Mouse (Mus musculus) mature B cell (primary cell): ENCODE measurements around the gene Fam186b.

Experiments
- in situ Hi-C: fragments of 300-500 bp; cut with MboI; formaldehyde crosslinking; loops from 2 replicates; pipeline ENCODE4 v1.14.3; 2019

Fam186b gene

GRCm38 (mm10) chr15:99295484-99295981 is at the start of gene Fam186b:
TSS of gene Fam186b (minus strand) at chr15:99295888.
- in situ Hi-C loops = no loop called here

DNA sequence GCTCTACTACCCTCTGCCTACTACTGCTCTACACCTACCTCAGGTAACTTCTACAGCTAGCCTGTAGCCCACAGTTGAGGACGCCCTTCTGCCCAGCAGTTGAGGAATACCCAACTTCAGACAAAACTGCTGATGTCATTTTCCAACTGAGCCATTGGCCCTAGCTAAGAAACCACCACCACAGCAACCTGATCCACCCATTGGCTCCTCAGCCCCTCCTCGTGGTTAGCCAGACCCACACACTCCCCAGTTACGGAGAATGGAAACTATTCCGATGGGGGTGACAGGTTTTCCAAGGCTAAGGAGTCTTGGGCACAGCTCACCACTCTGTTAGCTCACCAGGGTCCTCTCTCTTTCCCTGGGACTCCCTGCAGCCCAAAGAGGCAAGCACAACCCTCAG is 49.3 kb upstream of the Fam186b start:
- in situ Hi-C loops = no loop called here

DNA sequence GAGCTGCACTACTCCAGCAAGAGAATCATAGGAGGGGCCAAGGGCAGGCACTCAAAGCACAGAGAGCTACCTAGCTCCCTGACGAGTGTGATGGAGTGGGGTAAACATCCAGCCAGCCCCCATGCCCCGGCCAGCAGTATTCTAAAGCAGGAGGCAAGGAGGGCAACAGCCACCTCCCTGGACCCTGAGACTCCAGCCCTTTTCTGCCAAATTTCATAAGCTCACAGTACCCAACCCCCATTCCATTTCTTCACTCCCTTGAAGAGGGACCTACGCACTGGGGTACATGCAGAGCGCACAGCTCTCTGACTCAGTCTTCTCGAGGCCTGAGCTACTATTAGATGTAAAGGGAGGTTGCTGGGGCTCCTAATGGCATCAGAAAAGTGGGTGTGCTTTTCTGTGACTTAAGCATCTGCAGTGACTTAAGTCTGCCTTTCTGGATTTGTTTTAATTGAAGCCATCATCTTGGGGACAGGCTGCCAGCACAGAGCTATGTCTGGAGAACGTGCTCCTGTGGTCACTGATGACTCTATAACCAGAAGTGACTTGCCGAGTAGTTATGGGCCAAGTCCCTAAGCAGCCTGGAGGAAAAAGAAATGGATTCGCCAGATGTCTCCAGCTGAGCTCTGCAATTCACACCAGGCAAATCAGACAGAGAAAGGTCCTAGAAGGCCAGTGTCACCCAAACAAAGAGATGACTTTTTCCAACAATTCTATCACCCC is 48.6 kb upstream of the Fam186b start:
- in situ Hi-C loops = no loop called here

DNA sequence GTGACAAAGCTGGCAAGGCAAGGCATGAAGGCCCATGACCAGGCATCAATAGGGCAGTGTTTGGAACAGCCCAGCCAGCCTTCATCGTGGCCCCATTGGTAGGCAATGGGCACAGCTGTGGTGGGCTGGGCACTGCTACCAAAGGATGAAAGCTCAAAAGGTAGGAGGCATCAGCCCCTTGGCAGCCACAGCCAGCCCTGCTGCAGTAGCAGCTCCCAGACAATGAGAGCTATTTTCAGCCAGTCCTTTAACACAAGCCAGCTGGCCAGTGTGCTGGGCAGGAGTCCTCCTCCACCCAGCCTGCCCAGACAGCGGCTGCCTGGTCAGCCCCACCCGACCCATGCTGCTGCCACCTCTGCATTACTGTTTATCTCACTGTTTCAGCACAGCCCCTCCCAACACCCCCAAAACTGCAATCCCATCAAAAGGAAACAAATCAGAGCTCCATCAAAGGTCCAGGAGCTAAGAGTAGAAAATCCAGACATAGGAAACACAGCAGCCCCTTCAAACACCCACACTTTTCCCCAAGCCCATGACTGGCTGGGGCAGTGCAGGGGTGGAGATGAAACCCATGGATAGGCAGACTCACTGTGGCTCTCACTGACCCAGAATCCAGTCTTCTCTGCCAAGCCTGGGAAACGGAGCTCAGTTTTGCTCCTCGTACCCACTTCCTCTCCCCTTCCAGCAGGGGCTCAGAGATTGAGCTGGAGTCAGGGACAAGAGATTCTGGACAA is 47.9 kb upstream of the Fam186b start:
- in situ Hi-C loops = no loop called here

GRCm38 (mm10) chr15:99342194-99342981 is 46.7 kb upstream of the Fam186b start:
- in situ Hi-C loops = no loop called here

GRCm38 (mm10) chr15:99341102-99341501 is 45.4 kb upstream of the Fam186b start:
- in situ Hi-C loops = no loop called here

DNA sequence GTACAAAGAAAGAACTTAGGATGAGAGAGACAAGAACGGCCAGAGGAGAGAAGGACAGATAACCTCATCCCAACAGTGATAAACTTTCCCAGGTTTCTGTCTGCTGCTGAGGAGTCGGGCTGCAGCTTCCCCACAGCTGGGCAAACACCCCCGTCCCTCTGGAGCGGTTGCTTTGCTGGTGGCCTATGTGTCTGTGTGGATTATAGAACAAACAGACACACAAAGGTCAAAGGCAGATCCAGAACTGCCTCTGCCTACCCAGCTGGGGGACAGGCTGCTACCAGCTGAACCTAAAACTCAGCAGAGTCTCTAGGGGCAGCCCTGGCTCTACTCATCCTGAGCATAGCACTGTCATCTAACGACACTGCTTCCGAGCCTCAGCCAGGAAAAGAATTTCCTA is 44.0 kb upstream of the Fam186b start:
- in situ Hi-C loops = no loop called here

- in situ Hi-C loops = no loop called here
Observed at GRCm38 (mm10) chr15:99338916-99339315, 43.2 kb upstream of the Fam186b start.

DNA sequence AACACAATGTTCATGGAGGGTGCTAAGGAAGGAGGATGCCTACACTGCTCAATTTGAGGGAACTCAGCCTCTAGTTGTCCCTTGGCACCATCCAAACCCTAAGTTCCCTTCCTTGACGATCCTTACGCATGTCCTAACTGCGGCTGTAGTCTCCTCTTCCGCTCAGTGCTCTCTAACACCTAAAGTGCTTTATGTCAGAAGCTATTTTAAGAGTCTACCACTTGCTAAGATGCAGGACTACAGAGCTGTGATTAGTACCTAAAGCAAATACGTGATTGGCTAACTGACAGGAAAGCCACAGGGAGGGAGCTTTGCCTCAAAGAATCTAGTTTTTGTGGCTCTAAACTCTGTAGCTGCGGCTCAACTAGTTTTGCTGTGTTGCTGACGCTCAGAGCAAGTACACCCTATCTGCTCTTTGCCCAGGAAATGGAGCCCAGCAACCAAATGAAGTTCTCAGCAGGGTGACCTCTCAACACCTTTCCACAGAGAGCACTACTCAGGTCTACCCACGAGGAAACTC is 40.2 kb upstream of the Fam186b start:
- in situ Hi-C loops = no loop called here

- in situ Hi-C loops = loop anchor here (5.0 kb wide), 1 partner anchor 33 kb away; no protein-coding TSS in a partner anchor
Observed at GRCm38 (mm10) chr15:99334500-99334899, 38.8 kb upstream of the Fam186b start.

DNA sequence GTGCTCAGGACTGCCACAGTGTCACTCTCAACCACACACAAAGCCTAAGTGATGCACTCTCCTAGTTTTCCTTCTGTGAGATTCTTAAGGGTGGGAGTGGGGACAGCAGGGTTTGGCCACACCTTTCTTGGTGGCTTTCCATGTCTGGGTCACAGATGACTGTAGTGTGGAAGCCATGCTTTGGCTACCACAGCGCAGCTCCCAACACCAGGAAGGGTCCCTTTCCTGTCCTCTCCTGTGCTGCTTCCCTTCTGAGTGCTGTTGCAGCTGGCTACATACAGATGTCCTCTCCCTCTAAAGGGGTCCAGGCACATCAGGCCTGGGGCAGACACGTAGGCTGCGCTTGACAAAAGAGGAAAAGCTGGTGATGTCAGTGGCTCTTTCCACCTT is 38.0 kb upstream of the Fam186b start:
- in situ Hi-C loops = loop anchor here (5.0 kb wide), 1 partner anchor 34 kb away; no protein-coding TSS in a partner anchor

DNA sequence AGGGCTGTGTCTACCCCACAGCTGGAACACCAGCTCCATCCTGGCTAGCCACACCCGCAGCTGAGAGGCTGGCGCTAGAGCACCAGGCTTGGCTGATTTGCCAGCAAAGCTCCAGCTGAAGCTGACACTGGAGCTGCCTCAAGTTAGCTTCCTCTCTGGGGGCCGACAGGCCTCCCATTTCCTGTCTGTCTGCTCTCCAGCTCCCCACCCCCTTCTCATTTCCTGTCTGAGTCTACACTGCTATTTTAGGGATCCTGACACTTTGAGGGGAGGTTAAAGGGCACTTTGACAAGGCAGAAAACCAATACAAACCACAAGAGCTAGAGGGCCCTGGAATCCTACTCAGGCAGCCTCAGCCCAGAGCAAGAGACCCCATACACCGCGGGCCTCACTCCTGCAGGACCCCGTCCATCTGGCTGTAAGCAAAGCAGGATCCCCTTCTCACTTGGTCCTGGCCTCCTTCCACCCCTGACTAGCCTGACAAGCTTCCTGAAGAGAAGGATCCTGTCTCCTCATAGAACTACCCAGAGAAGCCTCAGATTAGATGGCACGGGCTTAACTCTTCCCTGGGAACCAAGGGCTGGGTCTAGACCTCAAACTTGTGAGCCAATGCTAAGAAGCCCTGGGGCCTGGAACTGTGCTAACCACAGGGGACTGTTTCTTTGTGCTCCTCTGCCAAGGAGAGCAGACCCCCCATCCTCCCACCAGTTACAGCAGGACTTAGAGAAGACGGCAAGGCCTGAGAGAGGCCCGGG is 37.4 kb upstream of the Fam186b start:
- in situ Hi-C loops = loop anchor here (5.0 kb wide), 1 partner anchor 34 kb away; no protein-coding TSS in a partner anchor

- in situ Hi-C loops = loop anchor here (5.0 kb wide), 1 partner anchor 35 kb away; no protein-coding TSS in a partner anchor
Observed at GRCm38 (mm10) chr15:99332111-99332510, 36.4 kb upstream of the Fam186b start.

- in situ Hi-C loops = loop anchor here (5.0 kb wide), 1 partner anchor 36 kb away; no protein-coding TSS in a partner anchor
Observed at GRCm38 (mm10) chr15:99331341-99331740, 35.7 kb upstream of the Fam186b start.

DNA sequence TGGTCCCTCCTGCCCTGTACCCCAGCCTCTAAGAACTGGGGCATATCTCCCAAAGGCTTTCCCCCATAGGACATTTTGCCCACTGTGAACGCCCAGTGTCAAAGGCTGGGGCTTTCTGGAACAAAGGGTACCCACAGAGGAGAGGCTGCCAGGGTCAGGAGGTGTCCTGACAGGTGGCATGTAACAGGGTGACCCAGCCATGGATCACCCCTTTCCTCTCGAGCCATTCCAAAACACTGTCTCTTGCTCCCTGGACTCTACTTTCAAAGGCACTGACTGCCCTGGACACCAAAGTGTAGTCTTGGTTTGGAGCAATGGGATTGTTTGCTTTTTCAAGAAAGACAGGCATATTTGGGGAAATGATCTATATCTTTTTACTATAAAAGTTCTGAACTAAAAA is 34.6 kb upstream of the Fam186b start:
- in situ Hi-C loops = loop anchor here (5.0 kb wide), 1 partner anchor 37 kb away; no protein-coding TSS in a partner anchor

DNA sequence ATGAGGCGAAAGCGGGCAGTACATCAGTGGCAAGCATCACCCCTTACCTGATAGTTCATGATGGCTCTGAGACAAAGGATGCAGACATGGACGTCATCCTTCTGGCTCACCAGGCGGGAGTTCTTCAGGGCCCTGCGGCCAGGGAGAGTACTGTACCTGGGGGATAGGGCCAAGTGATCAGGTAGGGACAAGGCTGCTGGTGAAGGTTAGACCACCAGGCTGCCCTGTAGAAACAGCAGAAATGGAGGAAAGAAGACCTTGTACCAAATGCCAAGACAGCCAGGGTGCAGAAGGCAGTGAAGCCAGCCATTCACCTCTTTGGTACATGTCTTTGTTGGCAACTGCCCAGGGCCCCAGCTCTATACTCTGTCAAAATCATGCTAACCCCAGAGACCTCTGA is 32.3 kb upstream of the Fam186b start:
- in situ Hi-C loops = no loop called here

DNA sequence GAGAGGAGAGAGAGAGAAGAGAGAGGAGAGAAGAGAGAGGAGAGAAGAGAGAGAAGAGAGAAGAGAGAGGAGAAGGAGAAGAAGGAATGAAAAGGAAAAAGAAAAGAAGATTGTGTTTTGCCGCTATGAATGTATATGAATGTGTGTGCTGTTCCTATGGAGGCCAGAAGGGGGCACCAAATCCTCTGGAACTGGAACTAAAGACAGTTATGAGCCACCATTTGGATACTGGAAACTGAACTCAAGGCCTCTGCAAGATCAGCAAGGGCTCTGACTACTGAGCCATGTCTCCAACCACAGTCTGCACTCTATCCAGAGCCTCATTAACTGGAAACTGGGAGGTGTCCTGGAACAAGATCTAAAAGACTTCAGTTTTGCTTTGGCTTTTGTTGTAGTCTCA is 31.3 kb upstream of the Fam186b start:
- in situ Hi-C loops = no loop called here

DNA sequence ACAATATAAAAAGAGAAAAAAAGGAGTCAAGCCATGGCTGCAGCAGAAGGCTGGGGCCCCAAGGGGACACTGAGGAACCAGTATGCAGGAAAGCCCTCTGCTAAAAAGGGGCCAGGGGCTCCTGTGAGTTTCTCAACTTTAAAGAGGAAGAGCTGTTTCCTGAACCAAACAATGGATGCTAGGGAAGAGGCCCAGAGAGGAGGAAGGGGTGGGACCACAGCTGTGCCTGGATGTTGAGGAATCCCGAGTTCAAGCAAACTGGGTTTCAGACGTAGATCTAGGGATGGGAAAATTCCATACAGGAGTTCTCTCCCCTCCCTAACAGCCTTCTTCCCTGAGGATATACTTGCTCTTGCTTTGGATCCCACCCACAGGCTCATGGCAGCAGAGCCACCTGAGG is 30.7 kb upstream of the Fam186b start:
- in situ Hi-C loops = no loop called here

DNA sequence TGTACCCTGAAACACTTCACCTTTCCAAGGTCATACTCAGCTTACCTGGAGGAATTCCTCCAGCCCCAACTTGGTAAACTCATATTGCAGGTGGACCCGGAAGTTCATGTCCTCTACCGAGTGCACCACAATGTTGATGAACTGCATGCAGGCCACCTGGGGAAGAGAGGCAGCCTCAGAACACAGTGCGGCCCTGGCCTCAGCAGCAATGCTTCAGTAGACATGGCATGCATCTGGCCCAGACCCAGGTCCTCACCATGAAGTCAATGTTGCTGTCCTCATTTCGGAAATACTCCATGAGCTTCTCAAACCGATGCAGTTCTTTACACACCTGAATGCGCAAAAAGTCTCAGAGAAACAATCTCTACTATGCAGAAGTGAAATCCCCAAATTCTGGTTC is 29.9 kb upstream of the Fam186b start:
- in situ Hi-C loops = no loop called here

DNA sequence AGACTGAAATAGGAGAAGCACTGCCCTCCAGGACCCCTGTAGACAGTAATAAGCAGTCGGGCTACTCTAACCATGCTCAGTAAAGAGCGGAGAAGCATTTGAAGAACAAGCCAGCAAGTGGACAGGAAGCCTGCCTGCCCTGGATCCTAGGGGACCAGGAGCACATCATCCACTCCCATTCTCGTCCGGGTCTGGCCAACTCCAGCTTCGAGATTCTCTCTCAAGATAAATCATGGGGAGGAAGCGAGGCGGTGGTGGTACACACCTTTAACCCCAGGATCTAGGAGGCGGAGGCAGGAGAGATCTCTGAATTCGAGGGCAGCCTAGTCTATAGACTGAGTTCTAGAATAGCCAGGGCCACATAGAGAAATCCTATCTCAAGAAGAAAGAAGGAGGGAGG is 28.5 kb upstream of the Fam186b start:
- in situ Hi-C loops = no loop called here

- in situ Hi-C loops = no loop called here
Observed at GRCm38 (mm10) chr15:99320978-99321377, 25.3 kb upstream of the Fam186b start.
